In the genomic region with DNA sequence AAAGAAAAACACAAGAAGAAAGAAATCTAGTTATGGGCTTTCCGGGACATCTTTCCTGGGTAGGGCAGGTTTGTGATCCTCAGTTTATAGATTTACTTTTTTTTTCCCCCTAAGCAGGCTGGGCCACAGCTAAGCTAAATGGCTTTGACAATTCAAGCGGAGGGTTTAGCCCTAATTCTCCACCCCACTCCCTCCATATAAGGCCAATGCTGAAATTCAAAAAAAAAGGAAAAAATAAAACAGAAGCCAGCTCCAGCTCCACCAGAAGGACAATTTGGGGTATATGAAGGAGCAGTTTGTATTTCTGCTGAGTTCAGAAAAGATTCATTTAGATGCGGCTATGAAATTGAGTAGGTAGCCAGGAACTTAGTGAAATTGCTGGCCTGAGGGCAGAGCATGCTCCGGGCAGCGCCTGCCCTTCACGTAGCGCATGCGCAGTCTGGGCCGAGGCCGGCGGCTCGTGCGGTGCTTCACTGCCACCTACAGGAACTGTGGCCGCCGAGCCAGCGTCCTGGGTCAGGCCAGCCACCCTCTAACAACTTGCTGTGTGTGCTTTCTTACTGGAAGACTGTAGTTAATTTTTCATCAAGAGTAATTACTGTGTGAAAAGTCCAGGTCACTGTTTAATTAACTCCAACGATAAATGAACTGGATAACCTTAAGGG, we compare ENCODE assay signal across 8 mouse cellular contexts.
DNase-seq lines count a peak whose midpoint lies in the region; ATAC-seq lines count a peak whose summit lies in the region.

No protein-coding gene starts in this region.

- no peaks in the 10 kb centered on the region; the same call in 1 of the 2 replicates for H3K4me1 ChIP-seq in hindbrain, embryonic 16.5 days (ENCODE audit: control insufficient read depth, insufficient read depth, low read depth, low read length)

- no peaks in the 10 kb centered on the region for H3K9me3 ChIP-seq in hindbrain, embryonic 16.5 days (ENCODE audit: control insufficient read depth, low read length)

- H3K4me2 ChIP-seq in hindbrain, embryonic 16.5 days (ENCODE audit: low read length) = peak overlapping the region; percentile 52

- no peaks in the 10 kb centered on the region for H3K36me3 ChIP-seq in hindbrain, embryonic 16.5 days (ENCODE audit: control insufficient read depth, insufficient read depth, low read length)

- peak overlapping the region; percentile 27; the same call in 1 of the 2 replicates for H3K9ac ChIP-seq in hindbrain, embryonic 16.5 days (ENCODE audit: low read depth, low read length)

- no peak overlapping the region for H3K27ac ChIP-seq in hindbrain, embryonic 16.5 days (ENCODE audit: low read depth, low read length)

- no peaks in the 10 kb centered on the region; the same call in 1 of the 2 replicates for H3K27me3 ChIP-seq in hindbrain, embryonic 16.5 days (replicated peaks; ENCODE audit: control insufficient read depth, insufficient read depth, low read length)

- 7% methylated on average over 17 of the region's 17 CpGs for WGBS in hindbrain, embryonic 16.5 days

- peak; percentile 100 for ATAC-seq in common myeloid progenitor, adult 5-6 weeks (replicated peaks; ENCODE audit: low read depth, poor library complexity, severe bottlenecking)
- ATAC-seq in hindbrain, embryonic 16.5 days = peak; percentile 96

- peak overlapping the region; percentile 15 for H3K4me3 ChIP-seq in hindbrain, embryonic 16.5 days (ENCODE audit: low read length)

- peak; percentile 89 for DNase-seq in ZHBTc4 (ENCODE audit: low read depth, low spot score)
- peak; percentile 67 to 75 for DNase-seq in gastrocnemius, adult 8-10 months (ENCODE audit: low spot score in 2 of 2)
- DNase-seq in left cerebral cortex, adult 11 months (ENCODE audit: low spot score) = peak; percentile 68
- DNase-seq in lung, postnatal 25 days (ENCODE audit: low spot score) = peak; percentile 85
- DNase-seq in retina, postnatal 1 day = peak; percentile 89
- DNase-seq in thymus, postnatal 36 days = peak; percentile 6 to 19

Comparison
In these comparisons a context has a peak if more than half of its experiments do, and no peak if none do; other contexts are left out.
1. DNase-seq: peak in every context shown above with its lines; median percentile 89 in ZHBTc4; 89 in retina, postnatal 1 day; 85 in lung, postnatal 25 days; 71 in gastrocnemius, adult 8-10 months; 68 in left cerebral cortex, adult 11 months; 12 in thymus, postnatal 36 days.